Mouse (Mus musculus) cerebellum, adult 11 months (tissue): ENCODE results near the gene Rbm47.
"Not testable (repeated sequence)": the region's sequence is repeated elsewhere in the genome, so short reads cannot be mapped to it uniquely, and the experiment has no call there.

ENCODE experiments used
- DNase-seq: peaks from one replicate; pipeline ENCODE4 v3.0.0; 2022

Gene Rbm47

GRCm38 (mm10) chr5:66005041-66005678, 167.8 kb downstream of the Rbm47 start:
- no peak for DNase-seq

DNA sequence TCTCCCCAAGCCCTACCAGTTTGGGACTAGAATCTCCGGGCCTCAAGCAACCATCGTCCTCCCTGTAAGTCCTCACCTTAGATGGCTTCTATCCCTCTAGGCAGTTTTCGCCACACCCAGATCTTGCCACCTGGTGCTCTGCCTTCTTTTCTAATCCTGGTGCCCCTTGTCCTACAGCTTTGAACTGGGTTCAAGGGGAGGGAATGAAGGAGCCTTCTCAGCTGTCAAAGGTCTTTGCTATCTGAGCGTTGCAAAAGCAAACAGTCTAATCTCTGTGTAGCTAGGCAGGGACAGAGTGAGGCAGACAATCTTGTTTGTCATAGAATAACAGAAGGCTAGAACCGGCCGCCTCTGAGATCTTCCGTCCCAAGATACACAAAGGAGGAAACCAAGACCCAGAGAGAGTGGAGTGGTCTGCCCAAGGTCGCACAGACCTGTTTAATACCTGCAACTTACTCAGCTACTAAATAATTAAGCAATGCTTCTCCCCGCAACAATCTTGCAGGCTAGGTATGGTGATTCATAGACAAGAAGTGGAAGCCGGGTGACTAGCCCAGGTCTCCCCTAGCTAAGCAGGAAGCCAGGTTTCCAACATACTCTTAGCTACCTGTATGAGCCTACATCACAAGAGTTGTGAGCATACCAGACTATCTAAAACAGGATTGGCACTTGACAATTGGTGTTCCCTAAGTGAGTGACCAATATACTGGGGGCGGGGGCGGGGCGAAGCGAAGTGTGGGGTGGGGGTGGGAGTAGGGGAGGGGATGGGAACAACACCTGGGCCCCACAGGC, 168.6 kb downstream of the Rbm47 start, which contains the start of gene 9130230L23Rik:
Gene 9130230L23Rik, minus strand, starts transcription at position 152 of the 792 bp plus-strand sequence.
- DNase-seq: no peak

DNA sequence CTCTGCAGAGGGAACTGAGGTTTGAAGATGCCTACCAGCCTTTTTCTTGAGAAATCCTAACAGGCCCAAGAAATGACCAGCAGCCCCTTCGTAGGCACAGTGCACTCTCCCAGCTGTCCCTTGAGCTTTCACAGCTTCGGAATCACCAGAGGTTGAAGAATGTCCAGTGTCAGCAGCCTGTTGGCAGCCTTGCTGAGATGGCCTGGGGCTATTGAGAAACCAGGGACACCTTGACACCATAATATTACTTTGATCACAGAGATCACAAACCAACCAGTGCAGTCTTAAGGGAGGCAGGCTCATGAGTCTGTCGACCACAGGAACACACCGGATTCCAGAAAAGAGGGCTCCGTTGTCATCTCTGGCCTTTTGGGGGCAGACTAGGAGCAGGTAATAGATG, 171.7 kb downstream of the Rbm47 start:
- no peak for DNase-seq

DNA sequence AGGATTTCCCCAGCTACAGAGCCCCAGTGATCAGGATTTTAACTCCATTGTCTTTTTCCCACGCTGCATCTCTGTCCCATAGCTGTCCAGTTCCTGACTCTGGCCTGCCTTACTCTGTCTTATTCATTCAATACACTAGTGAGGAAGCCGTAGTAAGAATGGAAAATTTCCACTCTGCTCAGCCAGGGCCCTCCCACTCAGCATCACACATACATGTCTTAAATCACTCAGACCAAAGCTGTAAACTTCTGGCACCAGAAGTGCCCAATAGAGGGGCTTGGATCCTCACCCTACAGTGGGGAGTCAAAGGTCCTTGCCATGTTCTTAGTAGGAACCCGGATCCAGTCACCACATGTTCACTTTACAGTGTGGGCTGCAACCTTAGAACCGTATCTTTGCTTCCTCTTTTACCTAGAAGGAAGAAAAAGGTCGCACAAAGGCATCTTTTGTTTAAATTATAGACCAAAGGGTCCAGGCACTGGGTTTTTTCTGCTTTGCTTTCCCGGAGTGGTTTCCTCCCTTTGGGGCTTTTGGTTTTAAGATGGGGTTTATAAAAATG, 172.3 kb downstream of the Rbm47 start:
- DNase-seq: no peak

GRCm38 (mm10) chr5:66000074-66000473, 172.8 kb downstream of the Rbm47 start:
- DNase-seq: no peak

DNA sequence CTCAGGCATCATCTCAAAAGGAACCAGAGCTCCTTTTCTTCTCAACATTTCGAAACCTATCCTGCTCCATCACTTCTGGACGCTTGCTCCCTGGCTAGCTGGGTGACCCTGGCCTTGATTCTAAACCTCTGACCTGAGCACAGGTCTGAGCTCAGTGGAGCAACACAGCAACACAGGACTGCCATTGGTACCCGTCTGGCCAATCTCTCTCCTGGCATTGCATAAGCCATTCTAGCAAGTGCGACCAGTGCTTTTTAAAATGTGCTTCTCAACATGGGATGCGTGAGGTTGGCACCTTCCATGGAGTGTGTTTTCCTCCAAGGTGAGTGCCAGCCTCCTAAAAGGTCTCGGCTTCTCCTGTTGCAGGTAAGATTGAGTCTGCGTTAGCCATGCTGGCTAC, 173.8 kb downstream of the Rbm47 start:
- no peak for DNase-seq

DNA sequence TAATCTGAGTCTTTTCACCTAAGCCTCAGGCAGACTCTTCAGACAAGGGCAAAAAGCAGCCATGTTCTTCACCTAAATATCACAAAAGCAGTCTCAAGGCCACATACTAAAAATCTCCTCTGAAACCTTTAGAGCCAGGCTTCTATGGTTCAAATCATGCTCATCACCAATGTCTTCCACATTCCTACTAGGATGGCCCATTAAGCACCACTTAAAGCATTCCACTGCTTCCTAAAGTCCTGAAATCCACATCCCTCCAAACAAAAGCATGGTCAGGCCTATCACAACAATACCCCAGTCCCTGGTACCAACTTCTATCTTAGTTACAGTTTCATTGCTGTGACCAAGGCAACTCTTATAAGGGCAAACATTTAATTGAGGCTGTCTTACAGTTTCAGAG, 175.1 kb downstream of the Rbm47 start:
- DNase-seq: no peak

- DNase-seq: no peak
Observed at GRCm38 (mm10) chr5:65994643-65995042, 178.3 kb downstream of the Rbm47 start.

DNA sequence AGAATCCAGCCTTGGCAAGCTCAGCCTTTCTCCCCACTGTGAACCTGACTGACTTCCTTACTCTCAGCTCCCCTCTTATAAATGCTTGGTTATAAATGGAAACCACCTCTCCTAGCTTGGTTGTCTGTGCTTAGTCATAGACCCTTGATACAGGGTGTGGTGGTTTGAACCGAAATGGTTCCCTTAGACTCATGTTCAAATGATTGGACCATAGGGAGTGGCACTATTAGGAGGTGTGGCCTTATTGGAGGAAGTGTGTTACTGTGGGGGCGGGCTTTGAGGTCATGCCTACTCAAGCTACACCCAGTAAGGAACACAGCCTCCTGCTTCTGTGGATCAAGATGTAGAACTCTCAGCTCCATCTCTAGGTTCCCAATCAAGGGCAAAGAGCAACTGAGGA, 181.7 kb downstream of the Rbm47 start:
- DNase-seq: no peak

DNA sequence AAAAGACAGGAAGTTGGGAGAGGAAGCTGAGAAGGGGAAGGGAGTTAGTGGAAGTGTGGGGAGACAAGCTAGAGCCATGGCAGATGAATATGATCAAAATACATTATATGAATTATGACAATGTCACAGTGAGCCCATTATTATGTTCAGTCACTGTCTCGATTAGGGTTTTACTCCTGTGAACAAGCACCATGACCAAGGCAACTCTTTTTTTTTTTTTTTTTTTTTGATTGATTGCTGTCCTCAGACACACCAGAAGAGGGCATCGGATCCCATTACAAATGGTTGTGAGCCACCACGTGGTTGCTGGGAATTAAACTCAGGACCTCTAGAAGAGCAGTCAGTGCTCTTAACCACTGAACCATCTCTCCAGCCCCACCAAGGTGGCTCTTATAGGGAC, 185.9 kb downstream of the Rbm47 start:
- not testable (repeated sequence) for DNase-seq

- DNase-seq: no peak
Observed at GRCm38 (mm10) chr5:65986426-65986825, 186.5 kb downstream of the Rbm47 start.

- DNase-seq: no peak
Observed at GRCm38 (mm10) chr5:65975731-65976130, 197.2 kb downstream of the Rbm47 start.

DNA sequence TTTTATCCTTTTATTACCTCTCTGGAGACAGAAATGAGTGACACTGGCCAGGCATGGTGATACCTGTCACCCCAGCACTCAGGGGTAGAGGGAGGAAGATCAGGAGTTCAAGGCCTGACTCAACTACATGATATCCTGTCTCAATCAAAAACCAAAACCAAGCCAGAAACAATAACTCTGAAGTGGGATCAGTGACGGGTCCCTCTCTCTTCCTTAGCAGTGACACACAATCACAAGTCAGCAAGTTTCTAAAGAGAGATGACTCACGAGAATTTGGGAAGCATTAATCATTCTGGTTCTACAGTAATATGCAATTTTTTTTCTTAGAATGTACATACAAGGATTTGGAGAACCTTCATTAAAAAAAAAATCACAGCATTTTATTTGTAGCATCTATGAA, 199.7 kb downstream of the Rbm47 start:
- no peak for DNase-seq

GRCm38 (mm10) chr5:65968004-65968403, 204.9 kb downstream of the Rbm47 start:
- DNase-seq: no peak

- DNase-seq: no peak
Observed at GRCm38 (mm10) chr5:65967091-65967490, 205.8 kb downstream of the Rbm47 start.
